Mouse (Mus musculus) neural tube, embryonic 11.5 days (tissue): ENCODE data around the gene Gucd1. TPM values are rescaled to one million over a fixed set of nuclear protein-coding genes. Genes with fewer than 3 reads are reported as not detected.

ENCODE experiments used
- ATAC-seq: fragments of 200-750 bp; cut with Nextera tagmentation; 2 replicates; pipeline ENCODE4 v1.8.0; 2017; ENCODE audit warnings: moderate number of reproducible peaks, mild to moderate bottlenecking, moderate TSS enrichment, moderate library complexity; ENCODE audit not compliant: insufficient read depth, low FRiP score, low TSS enrichment
- DNase-seq: peaks from one replicate; pipeline ENCODE4 v3.0.0-alpha.2; 2015; ENCODE audit warnings: low spot score
- H3K27ac ChIP-seq: fragments of 300-500 bp; sonication (generic); 2 replicates; pipeline ENCODE4 v1.5.1; 2014; ENCODE audit warnings: low read depth, mild to moderate bottlenecking, low read length
- H3K27me3 ChIP-seq: fragments of 300-500 bp; sonication (generic); 2 replicates; pipeline ENCODE4 v1.6.1; 2014; ENCODE audit warnings: mild to moderate bottlenecking, low read length, mixed read lengths; ENCODE audit not compliant: control insufficient read depth, insufficient read depth
- H3K36me3 ChIP-seq: fragments of 300-500 bp; sonication (generic); 2 replicates; pipeline ENCODE4 v1.6.1; 2014; ENCODE audit warnings: mild to moderate bottlenecking, low read length, moderate library complexity, mixed read lengths; ENCODE audit not compliant: control insufficient read depth, insufficient read depth
- H3K4me1 ChIP-seq: fragments of 300-500 bp; sonication (generic); 2 replicates; pipeline ENCODE4 v1.6.1; 2014; ENCODE audit warnings: low read length, mixed read lengths; ENCODE audit not compliant: control insufficient read depth, insufficient read depth
- H3K4me2 ChIP-seq: fragments of 300-500 bp; sonication (generic); 2 replicates; pipeline ENCODE4 v1.6.1; 2014; ENCODE audit warnings: low read depth, mild to moderate bottlenecking, moderate library complexity
- H3K4me3 ChIP-seq: fragments of 300-500 bp; sonication (generic); 2 replicates; pipeline ENCODE4 v1.5.1; 2014; ENCODE audit warnings: low read depth, low read length
- H3K9ac ChIP-seq: fragments of 300-500 bp; sonication (generic); 2 replicates; pipeline ENCODE4 v1.6.1; 2014; ENCODE audit warnings: mild to moderate bottlenecking, low read length
- H3K9me3 ChIP-seq: fragments of 300-500 bp; sonication (generic); 2 replicates; pipeline ENCODE4 v1.6.1; 2016; ENCODE audit warnings: low read length; ENCODE audit not compliant: control insufficient read depth
- WGBS: fragments of 180-500 bp; shearing (Covaris S2); extraction: QIAGEN DNeasy Blood & Tissue Kit; methylation state at CpG from one replicate; pipeline ENCODE4 v1.1.7; 2014; 5-methylcytosine and 5-hydroxymethylcytosine counted together
- polyA plus RNA-seq: library from polyadenylated mRNA; unstranded; fragments of >200 nt; fragmentation: Nextera tagmentation; extraction: Ambion mirVana; gene quantifications from 2 replicates; pipeline ENCODE4 v1.2.1, GENCODE M21; 2014

Gene Gucd1
- polyA plus RNA-seq, 1 experiment from 2014 or later, result 33.2 TPM

- 68% methylated on average over 8 of the region's 8 CpGs for WGBS
- no peak overlapping the region for H3K4me2 ChIP-seq
Observed at GRCm38 (mm10) chr10:75445030-75445429, 72.7 kb downstream of the Gucd1 start.

DNA sequence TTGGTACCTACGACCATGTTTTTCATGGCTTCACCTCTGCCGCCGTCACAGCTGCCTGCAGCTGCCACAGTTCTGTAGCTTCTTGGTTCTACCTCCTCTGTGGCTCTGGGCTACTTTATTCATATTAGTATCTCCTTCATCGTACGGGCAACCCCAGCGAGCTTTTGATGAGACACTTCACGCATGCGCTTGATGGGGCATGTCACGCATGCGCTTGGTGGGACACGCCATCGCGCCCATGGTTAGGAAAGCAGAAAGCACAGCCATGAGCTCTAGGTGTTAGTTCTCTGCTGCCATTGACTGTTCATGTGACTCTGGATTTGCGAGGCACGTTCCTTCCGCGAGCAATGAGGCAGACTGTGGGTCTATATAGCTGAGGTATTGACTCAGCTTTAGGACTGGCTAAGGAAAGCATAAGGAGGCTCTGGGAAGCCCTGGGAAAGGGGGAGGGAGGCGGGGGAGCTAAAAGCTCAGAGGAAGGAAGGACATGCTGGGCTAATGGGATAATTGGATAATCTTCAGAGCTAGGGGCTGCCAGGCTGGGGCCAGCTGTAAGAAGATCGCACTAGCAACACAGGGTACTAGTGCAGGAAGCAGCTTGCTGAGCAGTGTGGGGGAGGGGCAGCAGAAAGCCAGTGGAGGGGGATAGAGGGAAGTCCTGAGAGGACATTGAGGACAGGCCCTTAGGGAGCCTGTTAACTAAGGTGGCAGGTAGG is 73.5 kb downstream of the Gucd1 start:
- no peak overlapping the region for H3K9ac ChIP-seq

More at GRCm38 (mm10) chr10:75445030-75445429, 72.7 kb downstream of the Gucd1 start:
- H3K27ac ChIP-seq, result no peak overlapping the region
- H3K9ac ChIP-seq, result no peak overlapping the region
- H3K4me3 ChIP-seq, result no peak overlapping the region
- H3K9me3 ChIP-seq, result no peaks in the 10 kb centered on the region
- DNase-seq (no peak), ATAC-seq (no peak)
- no peaks in the 10 kb centered on the region for H3K27me3 ChIP-seq
- no peaks in the 10 kb centered on the region for H3K4me1 ChIP-seq
- H3K36me3 ChIP-seq, result no peaks in the 10 kb centered on the region

DNA sequence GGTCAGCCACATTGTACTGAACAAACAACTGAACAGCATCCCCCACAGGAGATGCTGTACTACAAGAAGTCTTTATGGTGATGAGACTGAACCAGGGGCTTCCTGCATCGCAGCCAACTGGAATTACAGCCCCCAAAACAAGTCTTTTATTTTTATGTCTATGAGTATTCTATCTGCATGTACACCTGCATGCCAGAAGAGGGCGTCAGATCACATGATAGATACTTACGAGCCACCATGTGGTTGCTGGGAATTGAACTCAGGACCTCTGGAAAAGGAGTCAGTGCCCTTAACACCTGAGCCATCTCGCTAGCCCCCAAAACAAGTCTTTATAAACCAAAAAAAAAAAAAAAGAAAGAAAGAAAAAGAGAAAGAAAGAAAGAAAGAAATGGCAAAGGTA is 74.8 kb downstream of the Gucd1 start:
- no peaks in the 10 kb centered on the region for H3K27me3 ChIP-seq

More for the DNA sequence above, 73.5 kb downstream of the Gucd1 start:
- Histone ChIP-seq H3K36me3 (no peaks in the 10 kb centered on the region), H3K9me3 (no peaks in the 10 kb centered on the region), H3K4me1 (no peaks in the 10 kb centered on the region), H3K27me3 (no peaks in the 10 kb centered on the region), H3K4me3 (no peak overlapping the region), H3K4me2 (no peak overlapping the region), H3K27ac (no peak overlapping the region)
- ATAC-seq, result no peak
- WGBS, result 70% methylated on average over 19 of the region's 19 CpGs
- DNase-seq, result no peak

DNA sequence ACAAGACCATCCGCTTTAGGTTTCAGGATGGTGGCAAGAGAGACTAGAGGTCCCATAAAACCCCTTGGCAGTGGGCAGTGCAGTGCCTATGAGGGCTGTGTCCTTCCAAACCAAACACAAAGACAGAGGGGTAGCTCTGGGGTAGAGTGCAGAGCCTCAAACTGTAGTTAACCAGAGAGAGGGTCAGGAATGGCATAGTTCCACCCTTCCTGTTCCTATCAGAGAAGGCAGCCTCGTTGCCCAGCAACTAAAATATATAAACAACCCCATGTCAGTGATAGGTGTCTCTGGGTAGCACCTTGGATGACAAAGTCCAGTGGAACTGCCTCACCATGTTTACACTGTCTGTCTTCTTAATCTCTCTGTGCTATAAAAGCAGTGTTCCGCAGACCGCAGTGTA is 76.0 kb downstream of the Gucd1 start:
- Histone ChIP-seq H3K4me1 (no peaks in the 10 kb centered on the region; the same call in 1 of the 2 replicates), H3K27ac (no peak overlapping the region), H3K4me3 (no peak overlapping the region), H3K36me3 (no peaks in the 10 kb centered on the region), H3K9me3 (no peaks in the 10 kb centered on the region), H3K27me3 (no peaks in the 10 kb centered on the region), H3K4me2 (no peak overlapping the region), H3K9ac (no peak overlapping the region)
- DNase-seq (no peak), ATAC-seq (no peak)
- WGBS, result 89% methylated on average over 4 of the region's 4 CpGs

More for the DNA sequence above, 74.8 kb downstream of the Gucd1 start:
- Histone ChIP-seq H3K4me3 (no peak overlapping the region), H3K9ac (no peak overlapping the region), H3K36me3 (no peaks in the 10 kb centered on the region), H3K27ac (no peak overlapping the region), H3K9me3 (no peaks in the 10 kb centered on the region), H3K4me2 (no peak overlapping the region), H3K4me1 (no peaks in the 10 kb centered on the region; the same call in 1 of the 2 replicates)
- ATAC-seq (no peak), DNase-seq (no peak)
- WGBS, result 84% methylated on average over 4 of the region's 4 CpGs

DNA sequence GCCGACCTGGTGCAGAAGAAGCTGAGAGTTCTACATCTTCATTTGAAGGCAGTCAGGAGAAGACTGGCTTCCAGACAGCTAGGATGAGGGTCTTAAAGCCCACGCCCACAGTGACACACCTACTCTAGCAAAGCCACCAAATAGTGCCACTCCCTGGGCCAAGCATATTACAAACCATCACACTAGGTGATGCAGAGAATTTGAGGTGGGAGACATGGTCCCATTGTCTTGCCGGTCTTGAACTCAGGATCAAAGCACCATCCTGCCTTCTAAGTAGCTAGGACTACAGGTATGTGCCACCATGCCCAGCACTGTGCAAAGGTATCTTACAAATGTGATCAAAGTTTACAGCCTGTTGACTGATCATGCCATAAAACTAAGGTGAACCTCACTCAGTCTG is 77.0 kb downstream of the Gucd1 start:
- H3K9ac ChIP-seq, result no peak overlapping the region
- H3K27me3 ChIP-seq, result no peaks in the 10 kb centered on the region
- DNase-seq (no peak), ATAC-seq (no peak)
- H3K4me1 ChIP-seq, result no peaks in the 10 kb centered on the region; the same call in 1 of the 2 replicates
- no peak overlapping the region for H3K4me2 ChIP-seq
- H3K4me3 ChIP-seq, result no peak overlapping the region
- WGBS, result 91% methylated on average over 3 of the region's 3 CpGs
- H3K9me3 ChIP-seq, result no peaks in the 10 kb centered on the region
- H3K36me3 ChIP-seq, result no peaks in the 10 kb centered on the region
- no peak overlapping the region for H3K27ac ChIP-seq

DNA sequence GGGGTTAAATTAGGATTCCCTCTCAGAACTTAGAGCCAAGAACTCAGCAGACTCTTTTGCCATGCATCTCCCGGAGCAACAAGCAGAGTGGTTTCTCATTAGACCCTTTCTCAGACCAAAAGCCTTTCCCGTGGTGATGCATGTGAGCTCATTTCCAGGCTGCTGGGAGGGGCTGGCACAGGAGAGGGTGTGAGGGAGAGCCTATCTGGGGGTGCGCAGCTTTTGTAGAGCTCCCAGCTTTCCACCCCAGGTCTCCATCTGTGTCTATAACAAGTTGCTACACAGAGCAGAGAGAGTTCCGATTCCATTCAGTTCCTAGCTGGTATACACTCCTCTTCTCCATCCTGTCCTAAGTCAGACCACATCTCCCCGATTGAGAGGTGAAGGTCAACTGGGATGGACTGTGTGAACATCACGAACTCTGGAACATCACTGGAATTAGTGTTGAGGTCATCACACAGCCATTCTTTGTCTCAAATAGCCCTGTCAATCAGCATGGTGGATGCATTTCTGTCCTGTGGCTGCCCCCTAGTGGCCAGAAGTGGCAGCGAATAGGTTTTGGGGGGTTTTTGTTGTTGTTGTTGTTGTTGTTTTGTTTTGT is 78.5 kb downstream of the Gucd1 start:
- DNase-seq (peak; percentile 59), ATAC-seq (peak; percentile 36; the same call in 1 of the 2 replicates)
- Histone ChIP-seq H3K27me3 (no peaks in the 10 kb centered on the region), H3K36me3 (no peaks in the 10 kb centered on the region), H3K9ac (no peak overlapping the region), H3K4me3 (no peak overlapping the region), H3K9me3 (no peaks in the 10 kb centered on the region), H3K4me2 (no peak overlapping the region), H3K4me1 (no peaks in the 10 kb centered on the region; the same call in 1 of the 2 replicates), H3K27ac (no peak overlapping the region)
- 51% methylated on average over 7 of the region's 7 CpGs for WGBS

DNA sequence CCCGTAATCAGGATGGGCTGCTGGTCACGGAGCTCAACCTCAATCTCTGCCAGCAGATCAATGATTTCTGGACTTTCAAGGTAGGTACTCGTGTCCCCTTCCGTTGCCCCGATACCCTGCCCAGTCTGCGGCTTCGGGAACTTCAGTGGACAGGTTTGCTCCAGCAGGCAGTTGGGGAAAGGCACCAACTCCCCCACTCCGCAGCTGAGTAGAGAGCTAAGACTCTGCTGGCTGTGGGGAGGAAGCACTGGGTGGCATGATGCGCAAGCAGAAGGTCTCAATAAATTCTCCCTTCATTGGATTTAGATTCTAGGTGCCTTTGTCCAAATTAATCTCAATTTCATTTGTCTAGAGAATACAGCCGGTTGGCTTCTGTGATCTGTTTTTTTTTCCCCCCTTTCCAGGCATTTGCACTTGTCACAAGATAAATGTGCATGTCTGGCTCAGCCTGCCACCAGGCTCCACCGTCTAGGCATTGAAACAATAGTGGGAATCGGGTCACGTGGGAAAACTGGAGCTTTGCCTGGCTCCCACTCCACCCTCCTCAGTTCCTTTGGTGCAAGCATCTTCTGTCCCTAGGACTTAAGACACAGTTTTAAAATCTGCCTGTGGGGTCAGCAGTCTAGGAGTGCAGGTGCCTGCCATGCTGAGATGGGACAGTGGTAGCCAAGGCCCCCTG is 79.5 kb downstream of the Gucd1 start:
- ATAC-seq (peak; percentile 53; the same call in 1 of the 2 replicates), DNase-seq (peak; percentile 60)
- Histone ChIP-seq H3K36me3 (no peaks in the 10 kb centered on the region), H3K4me2 (no peak overlapping the region), H3K27ac (no peak overlapping the region), H3K27me3 (no peaks in the 10 kb centered on the region), H3K9me3 (no peaks in the 10 kb centered on the region), H3K9ac (no peak overlapping the region), H3K4me3 (no peak overlapping the region), H3K4me1 (no peaks in the 10 kb centered on the region; the same call in 1 of the 2 replicates)
- 68% methylated on average over 13 of the region's 13 CpGs for WGBS

DNA sequence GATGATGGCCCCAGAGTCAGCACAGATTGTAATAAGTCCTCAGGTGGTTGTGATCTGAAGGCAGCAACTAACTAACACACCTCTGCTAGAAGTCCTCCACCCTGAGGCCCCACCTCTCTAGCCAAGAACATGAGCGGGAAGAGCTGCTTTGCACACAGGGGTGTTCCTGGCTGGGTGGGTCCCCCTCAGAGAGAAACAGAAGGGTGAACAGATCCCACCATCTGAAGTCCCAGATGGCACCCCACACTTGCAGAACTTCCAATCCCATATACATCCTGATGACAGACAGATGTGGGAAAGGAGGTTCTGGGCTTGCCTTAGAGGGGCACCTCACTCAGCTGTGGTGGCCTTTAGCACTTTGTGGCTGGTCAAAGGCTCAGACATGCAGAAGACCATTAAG is 80.5 kb downstream of the Gucd1 start:
- Histone ChIP-seq H3K4me2 (no peak overlapping the region), H3K9me3 (no peaks in the 10 kb centered on the region), H3K9ac (no peak overlapping the region), H3K4me1 (no peaks in the 10 kb centered on the region; the same call in 1 of the 2 replicates), H3K27ac (no peak overlapping the region), H3K36me3 (no peaks in the 10 kb centered on the region), H3K4me3 (no peak overlapping the region), H3K27me3 (no peaks in the 10 kb centered on the region)
- ATAC-seq (no peak), DNase-seq (no peak)
- 95% methylated on average over 1 of the region's 1 CpGs for WGBS
